Mouse (Mus musculus) c-Kit-positive CD71-negative TER-119-negative erythroid progenitor cells, embryonic 14.5 days (primary cell): ENCODE measurements around the gene Ankrd1.

ENCODE experiments used
- DNase-seq: peaks from one replicate; pipeline ENCODE4 v3.0.0-alpha.2; 2013; ENCODE audit warnings: low read depth

Gene Ankrd1

GRCm38 (mm10) chr19:36109318-36109944 is 10.5 kb downstream of the Ankrd1 start:
- no peak for DNase-seq

GRCm38 (mm10) chr19:36103909-36104308 is 16.0 kb downstream of the Ankrd1 start:
- no peak for DNase-seq

GRCm38 (mm10) chr19:36098916-36099315 is 21.0 kb downstream of the Ankrd1 start:
- DNase-seq = no peak

GRCm38 (mm10) chr19:36098265-36098664 is 21.6 kb downstream of the Ankrd1 start:
- no peak for DNase-seq

GRCm38 (mm10) chr19:36097194-36097593 is 22.7 kb downstream of the Ankrd1 start:
- no peak for DNase-seq

- DNase-seq = peak; percentile 29
Observed at GRCm38 (mm10) chr19:36090781-36091180, 29.1 kb downstream of the Ankrd1 start.

GRCm38 (mm10) chr19:36083262-36084225 is 36.4 kb downstream of the Ankrd1 start, which contains the start of gene Rpp30:
Gene Rpp30, plus strand, starts transcription at chr19:36083716.
- DNase-seq = peak; percentile 72

GRCm38 (mm10) chr19:36082606-36083261 is 37.2 kb downstream of the Ankrd1 start:
- DNase-seq = peak; percentile 61

- no peak for DNase-seq
Observed at GRCm38 (mm10) chr19:36062801-36063529, 56.9 kb downstream of the Ankrd1 start.
